Mouse (Mus musculus): ENCODE data around the gene Hoxc6. TPM values are rescaled to one million over a fixed set of nuclear protein-coding genes. Genes with fewer than 3 reads are reported as not detected.

Hoxc6 gene
- polyA plus RNA-seq, 2 experiments: 2.5 to 10.4 TPM

- Histone ChIP-seq H3K9ac (ENCODE audit: low read depth, low read length, severe bottlenecking) (peak within 1 kb of the TSS; percentile 46), H3K27ac (replicated peaks; ENCODE audit: low read depth, low read length) (0 out of 2 replicates have a peak within 1 kb of the TSS, but pooled peaks have one; percentile 38), H3K27me3 (ENCODE audit: control insufficient read depth, insufficient read depth, low read length) (peaks cover 95% of the 10 kb centered on the region), H3K4me3 (replicated peaks; ENCODE audit: low read length) (peak within 1 kb of the TSS; percentile 26), H3K9me3 (ENCODE audit: control insufficient read depth, low read length) (no peaks in the 10 kb centered on the region), H3K4me1 (ENCODE audit: control insufficient read depth, insufficient read depth, low read length) (peaks cover 5% of the 10 kb centered on the region; the same call in 1 of the 2 replicates), H3K4me2 (replicated peaks; ENCODE audit: low read depth, low read length, severe bottlenecking) (peak within 1 kb of the TSS; percentile 43), H3K36me3 (ENCODE audit: control insufficient read depth, insufficient read depth, low read length) (no peaks in the 10 kb centered on the region)
- 2% methylated on average over 18 of the region's 20 CpGs for WGBS
- DNase-seq (ENCODE audit: low spot score) (no peak), ATAC-seq (ENCODE audit: low FRiP score, low read depth) (no peak)
- no peak for TF ChIP-seq POLR2A (IDR thresholded peaks at IDR 0.05; ENCODE audit: borderline replicate concordance, extremely low read depth, insufficient read depth, insufficient read length)
These were observed 21.9 kb upstream of the Hoxc6 start, which contains the start of gene Hoxc9 for GRCm38 (mm10) chr15:102976171-102976570. Gene Hoxc9 (plus strand): TSS chr15:102976439.

- WGBS: 1% methylated on average over 37 of the region's 37 CpGs
- no peaks in the 10 kb centered on the region for H3K36me3 ChIP-seq (ENCODE audit: control insufficient read depth, insufficient read depth, low read length)
- TF ChIP-seq POLR2A (IDR thresholded peaks at IDR 0.05; ENCODE audit: borderline replicate concordance, extremely low read depth, insufficient read depth, insufficient read length): no peak
- ATAC-seq (ENCODE audit: low FRiP score, low read depth) (no peak), DNase-seq (ENCODE audit: low spot score) (no peak)
- peak overlapping the region; percentile 26 for H3K4me3 ChIP-seq (replicated peaks; ENCODE audit: low read length)
- H3K4me1 ChIP-seq (ENCODE audit: control insufficient read depth, insufficient read depth, low read length): peaks cover 9% of the 10 kb centered on the region
- H3K9me3 ChIP-seq (ENCODE audit: control insufficient read depth, low read length): no peaks in the 10 kb centered on the region
- peak overlapping the region; percentile 43 for H3K4me2 ChIP-seq (replicated peaks; ENCODE audit: low read depth, low read length, severe bottlenecking)
- H3K27me3 ChIP-seq (ENCODE audit: control insufficient read depth, insufficient read depth, low read length): peaks cover 96% of the 10 kb centered on the region
- 0 out of 2 replicates have a peak overlapping the region, but pooled peaks have one; percentile 38 for H3K27ac ChIP-seq (replicated peaks; ENCODE audit: low read depth, low read length)
- peak overlapping the region; percentile 46 for H3K9ac ChIP-seq (ENCODE audit: low read depth, low read length, severe bottlenecking)
These were observed 21.2 kb upstream of the Hoxc6 start for GRCm38 (mm10) chr15:102976631-102977422.

DNA sequence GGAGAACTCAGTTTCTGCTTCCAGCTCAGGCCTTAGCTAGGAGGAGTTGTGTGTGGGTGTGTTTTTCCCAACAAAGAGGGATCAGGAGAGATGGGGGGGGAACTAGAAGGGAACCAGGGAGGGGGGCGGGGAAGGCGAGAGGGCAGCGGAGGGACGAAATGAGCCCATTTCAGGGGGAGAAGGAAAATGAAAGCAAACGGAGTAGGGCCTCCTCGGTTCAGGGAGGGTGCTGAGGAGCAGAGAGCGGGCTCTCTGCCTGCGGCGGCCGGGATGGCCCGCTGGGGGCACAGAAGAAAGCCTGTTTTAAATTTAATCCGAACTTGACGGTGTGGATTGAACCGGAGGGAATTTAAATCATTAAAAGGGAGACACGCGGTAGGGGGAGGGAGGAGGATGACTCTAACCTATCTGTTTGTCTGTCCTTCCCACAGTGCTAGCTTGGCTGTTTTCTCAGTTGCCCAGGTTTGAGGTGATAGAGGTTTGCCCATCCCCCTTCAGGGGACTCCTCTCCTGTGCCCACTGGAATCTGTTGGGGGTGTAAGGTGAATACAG is 20.6 kb upstream of the Hoxc6 start:
- Histone ChIP-seq H3K4me2 (replicated peaks; ENCODE audit: low read depth, low read length, severe bottlenecking) (peak overlapping the region; percentile 43), H3K27me3 (ENCODE audit: control insufficient read depth, insufficient read depth, low read length) (peaks cover 95% of the 10 kb centered on the region), H3K9me3 (ENCODE audit: control insufficient read depth, low read length) (no peaks in the 10 kb centered on the region), H3K36me3 (ENCODE audit: control insufficient read depth, insufficient read depth, low read length) (no peaks in the 10 kb centered on the region), H3K9ac (ENCODE audit: low read depth, low read length, severe bottlenecking) (peak overlapping the region; percentile 46), H3K4me3 (replicated peaks; ENCODE audit: low read length) (peak overlapping the region; percentile 26), H3K27ac (replicated peaks; ENCODE audit: low read depth, low read length) (no peak overlapping the region), H3K4me1 (ENCODE audit: control insufficient read depth, insufficient read depth, low read length) (peaks cover 9% of the 10 kb centered on the region)
- 3% methylated on average over 16 of the region's 16 CpGs for WGBS
- ATAC-seq (ENCODE audit: low FRiP score, low read depth) (no peak), DNase-seq (ENCODE audit: low spot score) (no peak)
- no peak for TF ChIP-seq POLR2A (IDR thresholded peaks at IDR 0.05; ENCODE audit: borderline replicate concordance, extremely low read depth, insufficient read depth, insufficient read length)

DNA sequence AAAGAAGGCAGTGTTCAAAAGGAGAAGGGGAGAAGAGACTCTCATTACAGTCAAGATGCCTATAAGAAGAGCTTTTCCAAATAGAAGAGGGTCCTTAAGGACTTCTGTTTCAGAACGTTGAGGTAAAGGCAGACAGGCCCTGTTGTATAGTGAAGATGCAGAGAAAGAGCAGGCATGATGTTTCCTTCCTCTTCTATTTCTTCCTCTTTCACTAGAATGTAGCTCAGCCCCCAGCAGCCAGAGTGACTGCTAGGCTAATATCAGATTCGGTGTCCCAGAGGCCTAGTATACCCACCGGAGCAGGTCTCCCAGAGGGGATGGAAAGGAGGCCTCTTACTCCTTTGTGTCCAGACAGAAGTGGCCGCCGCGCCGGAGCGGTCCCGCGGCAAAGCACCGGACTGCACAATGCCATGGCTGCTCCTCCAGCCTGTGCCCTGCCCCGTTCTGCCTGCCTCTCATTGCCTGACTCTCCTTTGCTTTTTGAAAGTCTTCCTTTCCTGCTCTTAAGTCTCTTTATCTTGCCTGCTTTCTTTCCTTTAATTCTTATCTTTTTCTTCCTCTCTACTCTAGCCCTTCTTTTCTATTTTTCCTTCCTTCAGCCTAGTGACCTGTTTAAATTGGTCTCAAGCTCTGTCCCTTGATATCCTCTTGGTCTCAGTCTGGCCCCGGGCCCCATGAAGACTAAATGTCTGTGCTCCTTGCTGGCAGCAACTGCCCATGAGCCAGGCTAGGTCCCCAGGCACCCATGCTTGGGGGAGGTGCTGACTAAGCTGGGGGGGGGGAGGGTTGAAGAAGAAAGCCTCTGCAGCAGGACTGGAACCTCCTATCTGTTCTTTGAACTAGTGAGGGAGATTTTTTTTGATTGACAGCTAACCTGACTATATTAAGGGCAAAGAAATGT is 19.2 kb upstream of the Hoxc6 start:
- ATAC-seq (ENCODE audit: low FRiP score, low read depth) (no peak), DNase-seq (ENCODE audit: low spot score) (no peak)
- Histone ChIP-seq H3K4me3 (replicated peaks; ENCODE audit: low read length) (no peak overlapping the region), H3K36me3 (ENCODE audit: control insufficient read depth, insufficient read depth, low read length) (no peaks in the 10 kb centered on the region), H3K27ac (replicated peaks; ENCODE audit: low read depth, low read length) (no peak overlapping the region), H3K27me3 (ENCODE audit: control insufficient read depth, insufficient read depth, low read length) (peaks cover 94% of the 10 kb centered on the region), H3K4me2 (replicated peaks; ENCODE audit: low read depth, low read length, severe bottlenecking) (peak overlapping the region; percentile 25; the same call in 1 of the 2 replicates), H3K4me1 (ENCODE audit: control insufficient read depth, insufficient read depth, low read length) (peaks cover 9% of the 10 kb centered on the region), H3K9me3 (ENCODE audit: control insufficient read depth, low read length) (no peaks in the 10 kb centered on the region), H3K9ac (ENCODE audit: low read depth, low read length, severe bottlenecking) (0 out of 2 replicates have a peak overlapping the region, but pooled peaks have one; percentile 13)
- TF ChIP-seq POLR2A (IDR thresholded peaks at IDR 0.05; ENCODE audit: borderline replicate concordance, extremely low read depth, insufficient read depth, insufficient read length): no peak
- WGBS: 5% methylated on average over 13 of the region's 13 CpGs

GRCm38 (mm10) chr15:102979936-102980335 is 18.1 kb upstream of the Hoxc6 start:
- 0% methylated on average over 1 of the region's 1 CpGs for WGBS
- no peak overlapping the region for H3K4me3 ChIP-seq (replicated peaks; ENCODE audit: low read length)
- no peaks in the 10 kb centered on the region for H3K9me3 ChIP-seq (ENCODE audit: control insufficient read depth, low read length)
- no peak overlapping the region for H3K4me2 ChIP-seq (replicated peaks; ENCODE audit: low read depth, low read length, severe bottlenecking)
- H3K9ac ChIP-seq (ENCODE audit: low read depth, low read length, severe bottlenecking): no peak overlapping the region
- ATAC-seq (ENCODE audit: low FRiP score, low read depth): no peak
- peaks cover 9% of the 10 kb centered on the region for H3K4me1 ChIP-seq (ENCODE audit: control insufficient read depth, insufficient read depth, low read length)
- H3K27me3 ChIP-seq (ENCODE audit: control insufficient read depth, insufficient read depth, low read length): peaks cover 95% of the 10 kb centered on the region
- no peak for TF ChIP-seq POLR2A (IDR thresholded peaks at IDR 0.05; ENCODE audit: borderline replicate concordance, extremely low read depth, insufficient read depth, insufficient read length)
- H3K36me3 ChIP-seq (ENCODE audit: control insufficient read depth, insufficient read depth, low read length): no peaks in the 10 kb centered on the region
- no peak overlapping the region for H3K27ac ChIP-seq (replicated peaks; ENCODE audit: low read depth, low read length)
- no peak for DNase-seq (ENCODE audit: low spot score)
